Mouse (Mus musculus): Measurements from ENCODE around the gene Ndufv2. TPM values are rescaled to one million over a fixed set of nuclear protein-coding genes. Genes with fewer than 3 reads are reported as not detected.

Gene Ndufv2
- polyA plus RNA-seq, 1 experiment from 2014 or later = 418 TPM

DNA sequence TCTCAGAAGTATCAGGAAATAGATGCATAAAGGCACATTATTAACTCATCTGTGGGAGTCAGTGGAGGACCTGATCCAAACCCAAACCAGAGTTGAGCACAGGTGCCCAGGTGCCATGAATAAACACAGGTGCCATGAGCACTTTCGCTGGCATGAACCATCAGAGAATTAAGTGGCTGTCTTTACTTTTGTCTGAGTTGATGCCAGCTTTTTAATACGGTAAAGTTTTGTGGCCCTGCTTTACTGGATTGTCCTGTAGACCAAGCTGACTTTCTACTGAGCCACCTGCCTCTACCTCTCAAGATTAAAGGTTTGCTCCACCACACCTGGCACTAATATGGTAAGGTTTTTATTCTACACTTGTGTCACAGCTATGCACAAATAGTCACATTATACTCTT, 9.3 kb downstream of the Ndufv2 start:
- 90% methylated on average over 2 of the region's 2 CpGs for WGBS
- Histone ChIP-seq H3K4me2 (replicated peaks) (no peak overlapping the region), H3K4me1 (replicated peaks; ENCODE audit: control insufficient read depth, insufficient read depth, low read length) (no peaks in the 10 kb centered on the region), H3K36me3 (replicated peaks; ENCODE audit: control insufficient read depth, insufficient read depth) (peaks cover 24% of the 10 kb centered on the region), H3K9ac (no peak overlapping the region), H3K27me3 (ENCODE audit: control insufficient read depth, insufficient read depth, low read length) (no peaks in the 10 kb centered on the region), H3K9me3 (ENCODE audit: control insufficient read depth, low read length) (no peaks in the 10 kb centered on the region), H3K27ac (no peak overlapping the region), H3K4me3 (replicated peaks; ENCODE audit: low read length) (no peak overlapping the region)
- ATAC-seq (ENCODE audit: low FRiP score) (no peak), DNase-seq (ENCODE audit: low spot score) (no peak)

- no peak for DNase-seq (ENCODE audit: low spot score)
- Histone ChIP-seq H3K4me1 (replicated peaks; ENCODE audit: control insufficient read depth, insufficient read depth, low read length) (no peaks in the 10 kb centered on the region), H3K36me3 (replicated peaks; ENCODE audit: control insufficient read depth, insufficient read depth) (peaks cover 30% of the 10 kb centered on the region), H3K9me3 (ENCODE audit: control insufficient read depth, low read length) (no peaks in the 10 kb centered on the region), H3K9ac (no peak overlapping the region), H3K27ac (no peak overlapping the region), H3K27me3 (ENCODE audit: control insufficient read depth, insufficient read depth, low read length) (no peaks in the 10 kb centered on the region), H3K4me2 (replicated peaks) (no peak overlapping the region), H3K4me3 (replicated peaks; ENCODE audit: low read length) (no peak overlapping the region)
- WGBS = 91% methylated on average over 2 of the region's 2 CpGs
- ATAC-seq (ENCODE audit: low FRiP score) = no peak
These were observed 10.0 kb downstream of the Ndufv2 start for GRCm38 (mm10) chr17:66091392-66091791.

DNA sequence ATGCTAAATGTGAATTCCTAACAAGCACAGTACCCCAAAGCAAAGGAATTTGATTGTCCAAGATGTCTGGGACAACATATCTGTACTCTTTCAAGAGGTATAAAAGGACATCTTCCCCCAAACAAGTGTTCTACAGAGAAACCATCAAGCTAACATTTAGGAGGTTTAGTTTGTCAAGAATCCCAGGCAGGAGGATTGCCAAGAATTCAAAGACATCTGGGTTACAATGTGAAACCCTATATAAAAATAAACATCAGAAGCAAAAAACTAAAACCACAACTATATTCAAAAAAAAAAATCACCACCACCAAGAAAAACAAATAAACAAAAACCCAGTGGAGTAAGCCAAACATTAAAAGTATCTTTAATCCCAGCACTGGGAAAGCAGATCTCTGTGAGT, 11.1 kb downstream of the Ndufv2 start:
- peaks cover 42% of the 10 kb centered on the region for H3K36me3 ChIP-seq (replicated peaks; ENCODE audit: control insufficient read depth, insufficient read depth)
- no peak overlapping the region for H3K9ac ChIP-seq

GRCm38 (mm10) chr17:66085038-66085437, 16.3 kb downstream of the Ndufv2 start:
- H3K27ac ChIP-seq = no peak overlapping the region
- H3K9me3 ChIP-seq (ENCODE audit: control insufficient read depth, low read length) = no peaks in the 10 kb centered on the region
- peaks cover 66% of the 10 kb centered on the region for H3K36me3 ChIP-seq (replicated peaks; ENCODE audit: control insufficient read depth, insufficient read depth)
- H3K4me3 ChIP-seq (replicated peaks; ENCODE audit: low read length) = no peak overlapping the region
- no peaks in the 10 kb centered on the region for H3K4me1 ChIP-seq (replicated peaks; ENCODE audit: control insufficient read depth, insufficient read depth, low read length)
- H3K4me2 ChIP-seq (replicated peaks) = no peak overlapping the region
- DNase-seq (ENCODE audit: low spot score) (no peak), ATAC-seq (ENCODE audit: low FRiP score) (no peak)
- WGBS = 100% methylated on average over 1 of the region's 1 CpGs
- no peaks in the 10 kb centered on the region for H3K27me3 ChIP-seq (ENCODE audit: control insufficient read depth, insufficient read depth, low read length)
- no peak overlapping the region for H3K9ac ChIP-seq

More for the DNA sequence above, 11.1 kb downstream of the Ndufv2 start:
- H3K27ac ChIP-seq = no peak overlapping the region
- no peak for DNase-seq (ENCODE audit: low spot score)
- no peaks in the 10 kb centered on the region for H3K4me1 ChIP-seq (replicated peaks; ENCODE audit: control insufficient read depth, insufficient read depth, low read length)
- H3K27me3 ChIP-seq (ENCODE audit: control insufficient read depth, insufficient read depth, low read length) = no peaks in the 10 kb centered on the region
- no peak overlapping the region for H3K4me3 ChIP-seq (replicated peaks; ENCODE audit: low read length)
- H3K9me3 ChIP-seq (ENCODE audit: control insufficient read depth, low read length) = no peaks in the 10 kb centered on the region
- no peak for ATAC-seq (ENCODE audit: low FRiP score)
- H3K4me2 ChIP-seq (replicated peaks) = no peak overlapping the region

DNA sequence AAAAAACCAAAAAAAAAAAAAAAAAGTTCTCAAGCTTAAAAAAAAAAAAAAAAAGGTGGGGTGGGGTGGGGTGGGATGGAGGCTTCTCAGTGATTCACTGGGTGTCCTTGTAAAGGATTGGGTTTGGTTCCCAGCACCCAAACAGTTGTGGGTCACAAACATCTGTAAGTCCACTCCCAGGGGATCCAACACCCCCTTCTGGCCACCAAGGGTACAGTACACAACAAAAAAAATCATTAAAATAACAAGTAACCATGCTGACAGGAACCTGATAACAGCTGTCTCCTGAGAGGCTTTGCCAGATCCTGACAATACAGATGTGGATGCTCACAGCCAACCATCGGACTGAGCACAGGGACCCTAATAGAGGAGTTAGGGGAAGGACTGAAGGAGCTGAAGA, 16.9 kb downstream of the Ndufv2 start:
- 86% methylated on average over 1 of the region's 1 CpGs for WGBS
- peaks cover 68% of the 10 kb centered on the region for H3K36me3 ChIP-seq (replicated peaks; ENCODE audit: control insufficient read depth, insufficient read depth)
- ATAC-seq (ENCODE audit: low FRiP score) = no peak

DNA sequence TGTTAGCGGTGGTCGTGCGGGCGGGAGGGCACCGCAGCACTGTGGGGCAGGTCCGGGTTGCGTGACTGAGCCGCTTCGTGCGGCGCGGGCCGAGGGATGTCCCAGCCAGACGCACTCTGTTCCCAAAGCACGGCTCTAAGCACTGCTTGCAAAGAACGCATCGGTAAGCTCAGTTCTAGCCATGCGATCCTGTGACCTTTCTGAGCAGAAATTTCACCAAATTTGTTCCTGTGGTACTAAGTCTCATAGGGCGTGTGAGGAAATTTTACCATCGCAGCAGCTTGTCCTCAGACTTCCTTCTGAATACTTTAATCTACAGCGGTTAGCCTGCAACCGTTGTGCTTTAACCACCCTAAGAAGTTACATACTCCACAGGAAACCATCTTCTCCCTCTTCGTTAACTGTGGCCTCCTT, 23.9 kb downstream of the Ndufv2 start:
- peak overlapping the region; percentile 97 for H3K27ac ChIP-seq
- H3K9me3 ChIP-seq (ENCODE audit: control insufficient read depth, low read length) = no peaks in the 10 kb centered on the region
- ATAC-seq (ENCODE audit: low FRiP score) (peak; percentile 71), DNase-seq (ENCODE audit: low spot score) (peak; percentile 33)
- peak overlapping the region; percentile 96 for H3K4me3 ChIP-seq (replicated peaks; ENCODE audit: low read length)
- H3K36me3 ChIP-seq (replicated peaks; ENCODE audit: control insufficient read depth, insufficient read depth) = peaks cover 29% of the 10 kb centered on the region
- no peaks in the 10 kb centered on the region for H3K27me3 ChIP-seq (ENCODE audit: control insufficient read depth, insufficient read depth, low read length)
- peak overlapping the region; percentile 89 for H3K4me2 ChIP-seq (replicated peaks)
- WGBS = under 1% methylated on average over 23 of the region's 23 CpGs
- peaks cover 32% of the 10 kb centered on the region for H3K4me1 ChIP-seq (replicated peaks; ENCODE audit: control insufficient read depth, insufficient read depth, low read length)
- H3K9ac ChIP-seq = peak overlapping the region; percentile 93

More for the DNA sequence above, 16.9 kb downstream of the Ndufv2 start:
- no peaks in the 10 kb centered on the region for H3K4me1 ChIP-seq (replicated peaks; ENCODE audit: control insufficient read depth, insufficient read depth, low read length)
- no peak for DNase-seq (ENCODE audit: low spot score)
- H3K9ac ChIP-seq = no peak overlapping the region
- H3K4me3 ChIP-seq (replicated peaks; ENCODE audit: low read length) = no peak overlapping the region
- no peaks in the 10 kb centered on the region for H3K27me3 ChIP-seq (ENCODE audit: control insufficient read depth, insufficient read depth, low read length)
- H3K9me3 ChIP-seq (ENCODE audit: control insufficient read depth, low read length) = no peaks in the 10 kb centered on the region
- no peak overlapping the region for H3K27ac ChIP-seq
- no peak overlapping the region for H3K4me2 ChIP-seq (replicated peaks)

- H3K9me3 ChIP-seq (ENCODE audit: control insufficient read depth, low read length) = no peaks in the 10 kb centered on the region
- under 1% methylated on average over 53 of the region's 53 CpGs for WGBS
- H3K9ac ChIP-seq = peak within 1 kb of the TSS; percentile 93
- H3K4me1 ChIP-seq (replicated peaks; ENCODE audit: control insufficient read depth, insufficient read depth, low read length) = peaks cover 32% of the 10 kb centered on the region
- peak within 1 kb of the TSS; percentile 97 for H3K27ac ChIP-seq
- ATAC-seq (ENCODE audit: low FRiP score) (peak; percentile 98), DNase-seq (ENCODE audit: low spot score) (peak; percentile 91)
- H3K36me3 ChIP-seq (replicated peaks; ENCODE audit: control insufficient read depth, insufficient read depth) = peaks cover 29% of the 10 kb centered on the region
- H3K4me3 ChIP-seq (replicated peaks; ENCODE audit: low read length) = peak within 1 kb of the TSS; percentile 96
- H3K27me3 ChIP-seq (ENCODE audit: control insufficient read depth, insufficient read depth, low read length) = no peaks in the 10 kb centered on the region
- H3K4me2 ChIP-seq (replicated peaks) = peak within 1 kb of the TSS; percentile 89
These were observed 24.4 kb downstream of the Ndufv2 start, which contains the start of gene Ankrd12 for GRCm38 (mm10) chr17:66076934-66077333. Gene Ankrd12 (minus strand): TSS chr17:66077089.

DNA sequence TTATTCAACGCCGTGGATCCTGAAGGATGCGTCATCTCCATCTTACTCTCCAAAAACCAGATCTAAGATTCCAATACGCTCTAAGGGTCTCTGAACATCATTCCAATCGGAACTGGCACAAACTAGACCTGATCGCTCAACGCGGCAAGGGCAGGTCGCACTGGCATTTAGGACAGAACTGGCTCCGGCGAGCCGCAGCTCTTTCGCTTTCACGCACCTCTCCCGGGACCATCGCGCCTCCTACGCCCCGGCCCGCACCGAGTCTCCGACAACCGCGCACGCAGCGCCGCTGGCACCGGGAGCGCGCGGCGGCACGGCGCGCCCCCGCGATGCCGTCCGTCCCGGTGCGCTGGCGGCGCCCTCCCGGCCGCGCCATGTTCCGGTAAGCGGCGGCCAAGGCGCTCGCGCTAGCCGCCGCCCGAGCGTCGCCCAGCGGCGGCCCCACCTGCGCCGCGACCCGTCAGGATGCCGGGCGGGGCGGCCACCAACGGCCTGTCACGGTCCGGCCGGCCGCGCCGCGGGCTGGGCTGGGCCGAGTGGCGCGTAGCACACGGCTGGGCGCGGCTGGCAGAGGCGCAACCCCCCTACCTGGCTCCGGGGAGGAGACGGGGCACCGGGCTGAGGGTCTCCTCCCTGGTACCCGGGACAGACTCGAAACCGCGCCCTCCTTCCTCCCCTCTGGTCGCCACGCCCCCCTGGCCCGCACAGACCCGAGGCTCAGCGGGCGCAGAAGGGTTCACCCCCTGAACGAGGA, 25.0 kb downstream of the Ndufv2 start:
- DNase-seq (ENCODE audit: low spot score) (peak; percentile 58), ATAC-seq (ENCODE audit: low FRiP score) (peak; percentile 84)
- H3K4me3 ChIP-seq (replicated peaks; ENCODE audit: low read length) = peak overlapping the region; percentile 96
- H3K36me3 ChIP-seq (replicated peaks; ENCODE audit: control insufficient read depth, insufficient read depth) = peaks cover 26% of the 10 kb centered on the region
- WGBS = under 1% methylated on average over 77 of the region's 95 CpGs
- H3K9ac ChIP-seq = peak overlapping the region; percentile 93
- H3K4me2 ChIP-seq (replicated peaks) = peak overlapping the region; percentile 89
- peak overlapping the region; percentile 97 for H3K27ac ChIP-seq
- no peaks in the 10 kb centered on the region for H3K9me3 ChIP-seq (ENCODE audit: control insufficient read depth, low read length)
- no peaks in the 10 kb centered on the region for H3K27me3 ChIP-seq (ENCODE audit: control insufficient read depth, insufficient read depth, low read length)
- peaks cover 32% of the 10 kb centered on the region for H3K4me1 ChIP-seq (replicated peaks; ENCODE audit: control insufficient read depth, insufficient read depth, low read length)

GRCm38 (mm10) chr17:66075827-66076173, 25.6 kb downstream of the Ndufv2 start:
- H3K9ac ChIP-seq = peak overlapping the region; percentile 93
- peaks cover 20% of the 10 kb centered on the region for H3K36me3 ChIP-seq (replicated peaks; ENCODE audit: control insufficient read depth, insufficient read depth)
- no peak for DNase-seq (ENCODE audit: low spot score)
- H3K27me3 ChIP-seq (ENCODE audit: control insufficient read depth, insufficient read depth, low read length) = no peaks in the 10 kb centered on the region
- H3K27ac ChIP-seq = peak overlapping the region; percentile 97
- H3K4me1 ChIP-seq (replicated peaks; ENCODE audit: control insufficient read depth, insufficient read depth, low read length) = peaks cover 32% of the 10 kb centered on the region
- peak overlapping the region; percentile 96 for H3K4me3 ChIP-seq (replicated peaks; ENCODE audit: low read length)
- H3K4me2 ChIP-seq (replicated peaks) = peak overlapping the region; percentile 89
- no peak for ATAC-seq (ENCODE audit: low FRiP score)
- 6% methylated on average over 12 of the region's 12 CpGs for WGBS
- H3K9me3 ChIP-seq (ENCODE audit: control insufficient read depth, low read length) = no peaks in the 10 kb centered on the region

Measured in hindbrain, embryonic 14.5 days (tissue).